Mouse (Mus musculus) monocyte, adult 2 months (primary cell): ENCODE measurements around the gene Sag.
"Not testable (repeated sequence)": the region's sequence is repeated elsewhere in the genome, so short reads cannot be mapped to it uniquely, and the experiment has no call there.

Experiments
- DNase-seq, 2 experiments: peaks; one replicate each; pipeline ENCODE4 v3.0.0; 2022; ENCODE audit warnings: low spot score in 2 of 2, low read depth in 1 of 2

Sag gene

DNA sequence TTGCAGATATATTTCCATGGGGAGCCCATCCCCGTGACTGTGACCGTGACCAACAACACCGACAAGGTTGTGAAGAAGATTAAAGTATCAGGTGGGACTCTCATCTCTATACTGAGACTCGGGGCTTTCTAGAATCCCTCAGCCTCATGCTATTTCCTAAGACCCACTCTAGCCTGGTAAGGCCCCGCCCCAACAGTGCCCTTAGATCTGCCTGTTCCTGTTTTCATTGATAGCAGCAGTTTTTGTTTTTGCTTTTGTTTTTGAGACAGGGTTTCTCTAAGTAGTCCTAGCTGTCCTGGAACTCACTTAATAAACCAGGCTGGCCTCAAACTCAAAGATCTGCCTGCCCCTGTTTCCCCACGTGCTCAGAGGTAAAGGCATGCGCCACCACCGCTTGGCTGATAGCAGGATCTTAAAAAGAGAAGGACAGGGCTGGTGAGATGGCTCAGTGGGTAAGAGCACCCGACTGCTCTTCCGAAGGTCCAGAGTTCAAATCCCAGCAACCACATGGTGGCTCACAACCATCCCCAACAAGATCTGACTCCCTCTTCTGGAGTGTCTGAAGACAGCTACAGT lies 21.0 kb downstream of the Sag start:
- no peak for DNase-seq

DNA sequence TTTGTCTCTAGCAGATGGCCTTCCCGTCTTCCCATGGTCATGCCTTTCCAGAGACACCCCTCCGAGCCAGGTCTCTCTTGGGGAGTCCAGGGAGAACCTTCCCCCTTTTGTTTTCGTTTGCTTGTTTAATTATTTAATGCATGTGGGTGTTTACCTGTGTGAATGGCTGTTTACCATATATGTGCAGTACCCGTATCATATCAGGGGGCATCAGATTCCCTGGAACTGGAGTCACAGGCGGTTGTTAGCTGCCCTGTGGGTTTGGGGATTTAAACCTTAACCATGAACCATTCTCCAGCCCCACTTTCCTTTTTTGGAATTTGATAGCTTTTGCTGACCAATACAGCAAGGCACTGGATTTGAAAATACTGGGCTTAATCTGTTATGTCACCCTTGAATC lies 21.8 kb downstream of the Sag start:
- no peak for DNase-seq

DNA sequence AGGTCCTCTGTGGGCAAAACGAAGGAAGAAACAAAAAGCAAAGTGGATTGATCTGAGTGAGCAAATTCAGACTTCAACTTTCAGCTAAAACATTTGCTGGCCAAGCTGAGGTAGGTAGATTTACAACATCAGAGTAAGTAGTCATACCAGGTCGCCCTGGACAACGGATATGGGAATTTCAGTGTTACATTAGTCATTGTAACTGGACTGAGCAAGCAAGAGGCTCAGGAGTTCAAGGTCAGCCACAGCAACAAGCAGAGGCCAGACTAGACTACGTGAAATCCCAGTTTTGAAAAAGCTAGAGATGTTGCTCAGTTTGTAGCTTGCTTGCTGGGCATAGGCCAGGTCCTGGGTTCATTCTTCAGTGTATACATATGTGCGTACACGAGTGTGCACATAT lies 22.5 kb downstream of the Sag start:
- DNase-seq, result no peak

DNA sequence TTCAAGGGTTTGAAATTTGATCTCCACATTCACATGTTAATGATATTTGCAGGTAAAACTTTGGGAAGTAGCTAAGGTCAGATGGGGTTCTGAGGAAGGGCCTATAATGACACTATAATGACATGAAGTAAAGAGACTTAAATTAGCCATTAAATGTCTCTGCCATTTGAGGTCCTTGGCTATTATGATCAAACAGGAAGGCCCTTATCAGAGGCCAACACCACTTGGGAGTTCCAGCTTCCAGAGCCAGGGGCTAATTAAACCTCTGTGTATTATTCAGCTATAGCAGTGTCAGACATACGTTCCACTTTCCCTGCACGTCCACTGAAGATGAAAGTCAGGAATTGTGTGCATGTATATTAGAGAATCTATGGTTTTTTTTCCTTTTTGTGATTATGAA lies 23.0 kb downstream of the Sag start:
- DNase-seq, result no peak

GRCm38 (mm10) chr1:87827476-87827875 lies 24.0 kb downstream of the Sag start:
- DNase-seq, result not testable (repeated sequence)

- DNase-seq, result peak; percentile 62 to 67
Measured at GRCm38 (mm10) chr1:87828185-87828584, 24.7 kb downstream of the Sag start.

GRCm38 (mm10) chr1:87828926-87829580 lies 25.6 kb downstream of the Sag start:
- no peak for DNase-seq

GRCm38 (mm10) chr1:87829621-87830211 lies 26.2 kb downstream of the Sag start:
- DNase-seq, result no peak

- no peak for DNase-seq
Measured at GRCm38 (mm10) chr1:87836453-87836852, 33.0 kb downstream of the Sag start.

DNA sequence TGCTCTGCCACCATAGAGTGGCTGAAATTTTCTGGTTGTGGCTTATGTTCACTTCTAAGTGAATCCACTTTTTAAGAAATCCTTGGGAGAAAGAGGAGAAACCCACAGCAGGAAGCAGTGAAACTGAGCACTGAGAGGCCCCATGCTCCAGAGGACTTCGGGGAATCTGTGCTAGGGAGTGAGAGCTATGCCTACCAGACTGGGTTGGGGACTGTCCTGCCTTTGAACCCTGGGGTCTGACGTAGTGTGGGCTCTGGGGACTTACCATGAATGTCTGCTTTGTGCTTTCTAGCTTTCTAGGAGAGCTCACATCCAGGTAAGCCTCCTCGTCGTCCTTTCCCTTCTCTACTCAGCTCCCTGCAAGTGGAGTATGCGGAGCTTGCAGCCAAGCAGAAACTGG lies 33.5 kb downstream of the Sag start:
- DNase-seq, result no peak

- DNase-seq, result no peak
Measured at GRCm38 (mm10) chr1:87840411-87841208, 37.1 kb downstream of the Sag start.

GRCm38 (mm10) chr1:87846801-87847474 lies 43.5 kb downstream of the Sag start:
- no peak for DNase-seq

DNA sequence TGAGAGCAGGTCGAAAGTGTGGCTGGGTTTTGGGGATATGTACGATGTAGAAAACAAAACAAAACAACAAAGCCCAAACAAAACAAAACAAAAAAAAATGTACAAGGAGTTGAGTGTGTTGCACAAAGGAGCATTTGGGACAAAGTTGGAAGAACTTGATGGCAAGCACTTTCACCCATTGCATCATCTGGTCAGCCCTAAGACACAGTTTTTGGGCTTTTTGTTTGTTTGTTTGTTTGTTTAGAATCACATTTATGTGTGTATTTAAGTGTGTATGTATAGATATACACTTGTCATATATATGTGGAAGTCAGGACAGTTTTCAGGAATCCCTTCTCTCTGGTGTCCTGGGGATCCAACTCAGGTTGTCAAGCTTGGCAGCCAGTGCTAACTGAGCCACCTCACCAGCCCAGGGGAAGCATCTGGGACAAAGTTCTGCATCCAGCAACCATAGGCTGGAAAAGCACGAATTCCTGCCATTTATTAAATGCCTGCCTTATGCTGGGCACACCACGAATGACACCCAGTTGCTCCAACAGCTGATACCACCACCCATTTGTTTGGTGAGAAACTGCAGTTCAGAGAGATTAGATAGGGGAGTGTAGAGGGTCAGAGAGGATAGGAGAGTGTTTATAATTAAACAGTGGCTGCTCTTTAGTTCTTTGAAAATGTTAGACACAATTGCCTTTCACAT lies 44.1 kb downstream of the Sag start:
- no peak for DNase-seq

- DNase-seq, result no peak
Measured at GRCm38 (mm10) chr1:87848237-87848996, 44.9 kb downstream of the Sag start.

- DNase-seq, result peak; percentile 26 to 39
Measured at GRCm38 (mm10) chr1:87849278-87849677, 45.8 kb downstream of the Sag start.

GRCm38 (mm10) chr1:87851344-87851743 lies 47.9 kb downstream of the Sag start:
- DNase-seq, result no peak

- DNase-seq, result no peak
Measured at GRCm38 (mm10) chr1:87852081-87852790, 48.8 kb downstream of the Sag start.

DNA sequence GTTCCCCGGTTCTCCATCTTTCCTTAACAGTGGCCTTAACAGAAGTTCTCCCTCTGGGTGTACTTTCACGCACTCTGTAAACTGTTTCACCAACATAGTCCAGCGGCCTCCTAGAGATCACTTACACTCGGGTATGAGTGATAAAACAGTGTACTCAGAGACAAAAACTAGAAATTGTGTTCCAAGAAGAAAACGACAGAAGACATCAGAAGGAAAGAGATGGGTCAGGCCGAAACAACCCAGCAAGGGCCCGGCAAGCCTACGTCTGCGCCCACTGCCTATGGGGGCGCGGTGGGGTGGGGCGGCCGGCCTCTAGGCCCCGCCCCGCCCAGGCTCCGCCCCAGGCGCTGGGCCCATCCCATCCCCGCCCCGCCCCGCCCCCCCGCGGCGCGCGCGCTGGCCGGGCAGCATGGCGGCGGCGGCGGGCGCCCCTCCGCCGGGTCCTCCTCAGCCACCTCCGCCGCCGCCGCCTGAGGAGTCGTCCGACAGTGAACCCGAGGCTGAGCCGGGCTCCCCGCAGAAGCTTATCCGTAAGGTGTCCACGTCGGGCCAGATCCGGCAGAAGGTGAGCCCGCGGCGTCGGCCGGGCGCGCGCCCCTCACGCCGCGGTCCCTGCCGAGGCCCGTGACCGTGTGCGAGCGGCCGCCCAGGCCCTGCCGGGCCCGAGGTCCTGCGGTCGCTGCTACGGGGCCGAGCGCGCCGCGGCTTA lies 49.6 kb downstream of the Sag start, which contains the start of gene Dgkd:
TSS of gene Dgkd (plus strand) at position 396 of the 709 bp plus-strand sequence.
- peak in 1 of 2 experiments; percentile 25 for DNase-seq
